Mouse (Mus musculus) olfactory bulb, adult 2 months (tissue): Measurements from ENCODE around the gene Crcp.

Experiments
- CTCF ChIP-seq: fragments of 200-500 bp; IDR thresholded peaks from 2 replicates; pipeline ENCODE4 v1.5.1; 2012; ENCODE audit warnings: low read depth, mild to moderate bottlenecking, low read length, moderate library complexity; ENCODE audit not compliant: insufficient read depth
- POLR2A ChIP-seq: fragments of 200-500 bp; IDR thresholded peaks from 2 replicates; pipeline ENCODE4 v1.6.1; 2012; ENCODE audit warnings: mild to moderate bottlenecking, low read depth, low read length, moderate library complexity; ENCODE audit not compliant: insufficient read depth

DNA sequence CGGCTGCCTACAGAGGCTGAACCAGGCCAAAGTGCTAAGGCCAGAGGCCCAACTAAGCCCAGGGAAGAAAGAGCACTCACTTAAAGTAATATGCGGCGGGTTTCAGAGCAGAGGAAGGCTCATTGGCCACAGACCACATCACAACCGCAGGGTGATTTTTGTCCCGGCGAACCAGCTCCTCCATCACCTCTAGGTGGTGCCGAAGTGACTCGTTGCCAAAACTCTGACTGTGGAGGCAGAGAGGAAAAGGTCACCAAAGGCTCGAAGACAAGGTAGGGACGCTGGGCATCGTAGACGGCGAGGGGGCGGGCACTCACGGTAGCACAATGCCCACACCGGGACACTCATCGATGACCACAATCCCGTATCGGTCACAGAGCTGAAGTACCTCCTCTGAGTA lies 31.4 kb upstream of the Crcp start:
- TF ChIP-seq POLR2A, result no peak
- TF ChIP-seq CTCF, result no peak
